Mouse (Mus musculus): ENCODE results near the gene Spata32. TPM values are rescaled to one million over a fixed set of nuclear protein-coding genes. Genes with fewer than 3 reads are reported as not detected.

Gene Spata32
- total RNA-seq, 2 experiments from 2014 or later = not detected

GRCm38 (mm10) chr11:103215355-103215754 lies 2.9 kb downstream of the Spata32 start:
- DNase-seq (ENCODE audit: low spot score) = no peak

GRCm38 (mm10) chr11:103213712-103214111 lies 4.5 kb downstream of the Spata32 start:
- intact Hi-C loops (cut with DNase I) = no loop called here
- no peak for DNase-seq (ENCODE audit: low spot score)

More at GRCm38 (mm10) chr11:103215355-103215754, 2.9 kb downstream of the Spata32 start:
- intact Hi-C loops (cut with DNase I) = no loop called here

- no peak for DNase-seq (ENCODE audit: low spot score)
- intact Hi-C loops (cut with DNase I) = no loop called here
Measured at GRCm38 (mm10) chr11:103210291-103210690, 7.9 kb downstream of the Spata32 start.

- no peak for DNase-seq (ENCODE audit: low spot score)
- intact Hi-C loops (cut with DNase I) = no loop called here
Measured at GRCm38 (mm10) chr11:103208458-103208857, 9.8 kb downstream of the Spata32 start, which contains the start of gene 1700023F06Rik. Gene 1700023F06Rik, minus strand, starts transcription at chr11:103208558.

GRCm38 (mm10) chr11:103206203-103206602 lies 12.0 kb downstream of the Spata32 start:
- intact Hi-C loops (cut with DNase I) = no loop called here
- no peak for DNase-seq (ENCODE audit: low spot score)

- intact Hi-C loops (cut with DNase I) = no loop called here
- no peak for DNase-seq (ENCODE audit: low spot score)
Measured at GRCm38 (mm10) chr11:103202376-103202775, 15.9 kb downstream of the Spata32 start.

- intact Hi-C loops (cut with DNase I) = no loop called here
- DNase-seq (ENCODE audit: low spot score) = no peak
Measured at GRCm38 (mm10) chr11:103201664-103202063, 16.6 kb downstream of the Spata32 start.

- intact Hi-C loops (cut with DNase I) = no loop called here
- DNase-seq (ENCODE audit: low spot score) = no peak
Measured at GRCm38 (mm10) chr11:103198911-103199803, 19.1 kb downstream of the Spata32 start.

- no peak for DNase-seq (ENCODE audit: low spot score)
- intact Hi-C loops (cut with DNase I) = no loop called here
Measured at GRCm38 (mm10) chr11:103198339-103198738, 19.9 kb downstream of the Spata32 start.

- DNase-seq (ENCODE audit: low spot score) = no peak
- intact Hi-C loops (cut with DNase I) = no loop called here
Measured at GRCm38 (mm10) chr11:103197340-103197739, 20.9 kb downstream of the Spata32 start.

GRCm38 (mm10) chr11:103195656-103196055 lies 22.6 kb downstream of the Spata32 start:
- intact Hi-C loops (cut with DNase I) = no loop called here
- no peak for DNase-seq (ENCODE audit: low spot score)

GRCm38 (mm10) chr11:103195236-103195635 lies 23.0 kb downstream of the Spata32 start:
- DNase-seq (ENCODE audit: low spot score) = no peak
- intact Hi-C loops (cut with DNase I) = no loop called here

- no peak for DNase-seq (ENCODE audit: low spot score)
- intact Hi-C loops (cut with DNase I) = no loop called here
Measured at GRCm38 (mm10) chr11:103193825-103194168, 24.4 kb downstream of the Spata32 start.

GRCm38 (mm10) chr11:103192956-103193824 lies 25.0 kb downstream of the Spata32 start:
- intact Hi-C loops (cut with DNase I) = no loop called here
- no peak for DNase-seq (ENCODE audit: low spot score)

GRCm38 (mm10) chr11:103192230-103192955 lies 25.8 kb downstream of the Spata32 start:
- intact Hi-C loops (cut with DNase I) = no loop called here
- no peak for DNase-seq (ENCODE audit: low spot score)

- intact Hi-C loops (cut with DNase I) = loop anchor here (1.0 kb wide), 1 partner anchor 16 kb away; no protein-coding TSS in a partner anchor
- no peak for DNase-seq (ENCODE audit: low spot score)
Measured at GRCm38 (mm10) chr11:103184891-103185290, 33.3 kb downstream of the Spata32 start.

- DNase-seq (ENCODE audit: low spot score) = no peak
- intact Hi-C loops (cut with DNase I) = no loop called here
Measured at GRCm38 (mm10) chr11:103181911-103182310, 36.3 kb downstream of the Spata32 start.

- DNase-seq (ENCODE audit: low spot score) = no peak
- intact Hi-C loops (cut with DNase I) = no loop called here
Measured at GRCm38 (mm10) chr11:103181349-103181748, 36.9 kb downstream of the Spata32 start.

- DNase-seq (ENCODE audit: low spot score) = no peak
Measured at GRCm38 (mm10) chr11:103180426-103180825, 37.8 kb downstream of the Spata32 start.

GRCm38 (mm10) chr11:103178748-103179147 lies 39.5 kb downstream of the Spata32 start:
- intact Hi-C loops (cut with DNase I) = no loop called here

More at GRCm38 (mm10) chr11:103180426-103180825, 37.8 kb downstream of the Spata32 start:
- intact Hi-C loops (cut with DNase I) = no loop called here

More at GRCm38 (mm10) chr11:103178748-103179147, 39.5 kb downstream of the Spata32 start:
- DNase-seq (ENCODE audit: low spot score) = no peak

Measured in heart, postnatal 25 days (tissue).